Mouse (Mus musculus): ENCODE measurements around the gene Rhox8. TPM values are rescaled to one million over a fixed set of nuclear protein-coding genes. Genes with fewer than 3 reads are reported as not detected.

The Rhox8 gene
- polyA plus RNA-seq, 1 experiment = not detected

Other genes with a start within 250 kb of the Rhox8 start
- gene Rhox2g, start 235.5 kb downstream of the Rhox8 start, polyA plus RNA-seq (2012; rRNA removed) = not detected in 2 replicates
- not detected in 2 replicates for gene Rhox4g, start 227.6 kb downstream of the Rhox8 start, polyA plus RNA-seq (2012; rRNA removed)
- gene Rhox3h, start 210.2 kb downstream of the Rhox8 start, polyA plus RNA-seq (2012; rRNA removed) = not detected in 2 replicates
- not detected in 2 replicates for gene Rhox2h, start 205.7 kb downstream of the Rhox8 start, polyA plus RNA-seq (2012; rRNA removed)
- gene Rhox5, start 74.1 kb downstream of the Rhox8 start, polyA plus RNA-seq (2012; rRNA removed) = not detected in 2 replicates
- 0.13 TPM in 1 of 2 replicates, not detected in the other for gene Rhox6, start 52.0 kb downstream of the Rhox8 start, polyA plus RNA-seq (2012; rRNA removed)
- not detected in 2 replicates for gene Rhox7a, start 47.3 kb downstream of the Rhox8 start, polyA plus RNA-seq (2012; rRNA removed)
- not detected in 2 replicates for gene Rhox7b, start 18.3 kb upstream of the Rhox8 start, polyA plus RNA-seq (2012; rRNA removed)
- not detected in 2 replicates for gene Rhox9, start 22.8 kb upstream of the Rhox8 start, polyA plus RNA-seq (2012; rRNA removed)
- not detected in 2 replicates for gene Btg1-ps1, start 139.9 kb upstream of the Rhox8 start, polyA plus RNA-seq (2012; rRNA removed)
- not detected in 2 replicates for gene Btg1-ps2, start 164.2 kb upstream of the Rhox8 start, polyA plus RNA-seq (2012; rRNA removed)
- not detected in 2 replicates for gene Rhox10, start 187.5 kb upstream of the Rhox8 start, polyA plus RNA-seq (2012; rRNA removed)
- gene Rhox11, start 206.2 kb upstream of the Rhox8 start, polyA plus RNA-seq (2012; rRNA removed) = not detected in 2 replicates
- gene Rhox12, start 232.0 kb upstream of the Rhox8 start, polyA plus RNA-seq (2012; rRNA removed) = 0.26 TPM in 1 of 2 replicates, not detected in the other
- not detected in 2 replicates for gene Rhox13, start 242.3 kb upstream of the Rhox8 start, polyA plus RNA-seq (2012; rRNA removed)